Mouse (Mus musculus): ENCODE measurements around the gene Gm6482. TPM values are rescaled to one million over a fixed set of nuclear protein-coding genes. Genes with fewer than 3 reads are reported as not detected.
"Not testable (repeated sequence)": the region's sequence is repeated elsewhere in the genome, so short reads cannot be mapped to it uniquely, and the experiment has no call there.

Gm6482 gene
- total RNA-seq (2021), result not detected in 2 replicates
- long read RNA-seq, result 0 reads

- DNase-seq, result not testable (repeated sequence)
Measured at GRCm38 (mm10) chr14:41408181-41408580, at the start of gene Gm6482. Gene Gm6482, minus strand, starts transcription at chr14:41408281.

GRCm38 (mm10) chr14:41453418-41453817, 45.3 kb upstream of the Gm6482 start, which contains the start of gene Gm7954:
Gene Gm7954, minus strand, starts transcription at chr14:41453518.
- not testable (repeated sequence) for DNase-seq

- DNase-seq, result peak; percentile 2
Measured at GRCm38 (mm10) chr14:41425393-41426075, 17.5 kb upstream of the Gm6482 start.

- DNase-seq, result not testable (repeated sequence)
Measured at GRCm38 (mm10) chr14:41424694-41425093, 16.6 kb upstream of the Gm6482 start.

- DNase-seq, result not testable (repeated sequence)
Measured at GRCm38 (mm10) chr14:41386279-41386678, 21.8 kb downstream of the Gm6482 start, which contains the start of gene Gm7945. Gene Gm7945, minus strand, starts transcription at chr14:41386379.

Other genes with a start within 250 kb of the Gm6482 start
- gene Sftpd, start 223.1 kb downstream of the Gm6482 start, total RNA-seq (2021), result not detected in 2 replicates
- not detected in 2 replicates for gene Gm2832, start 129.5 kb downstream of the Gm6482 start, total RNA-seq (2021)
- gene Gm5798, start 59.7 kb downstream of the Gm6482 start, total RNA-seq (2021), result not detected in 2 replicates
- gene Gm7945, start 21.9 kb downstream of the Gm6482 start, total RNA-seq (2021), result not detected in 2 replicates
- gene Gm7954, start 45.2 kb upstream of the Gm6482 start, total RNA-seq (2021), result not detected in 2 replicates
- not detected in 2 replicates for gene Gm3486, start 81.2 kb upstream of the Gm6482 start, total RNA-seq (2021)
- gene Gm7970, start 147.3 kb upstream of the Gm6482 start, total RNA-seq (2021), result not detected in 2 replicates
- not detected in 2 replicates for gene 1700049E17Rik2, start 164.9 kb upstream of the Gm6482 start, total RNA-seq (2021)
- not detected in 2 replicates for gene Gm3072, start 216.3 kb upstream of the Gm6482 start, total RNA-seq (2021)
- gene Gm3676, start 238.2 kb upstream of the Gm6482 start, total RNA-seq (2021), result not detected in 2 replicates